Mouse (Mus musculus): Measurements from ENCODE around the gene March10. TPM values are rescaled to one million over a fixed set of nuclear protein-coding genes. Genes with fewer than 3 reads are reported as not detected.

The March10 gene
- polyA plus RNA-seq, 1 experiment from 2014 or later, result not detected

- Histone ChIP-seq H3K4me1 (ENCODE audit: control insufficient read depth, insufficient read depth, low read length) (peaks cover 9% of the 10 kb centered on the region; the same call in 1 of the 2 replicates), H3K9me3 (replicated peaks; ENCODE audit: control insufficient read depth, low read length) (no peaks in the 10 kb centered on the region), H3K4me2 (ENCODE audit: low read depth, low read length) (no peak overlapping the region), H3K36me3 (ENCODE audit: control insufficient read depth, insufficient read depth, low read length) (no peaks in the 10 kb centered on the region), H3K4me3 (replicated peaks; ENCODE audit: low read length) (no peak overlapping the region), H3K9ac (ENCODE audit: low read length) (no peak overlapping the region), H3K27ac (ENCODE audit: low read length) (no peak overlapping the region), H3K27me3 (ENCODE audit: control insufficient read depth, insufficient read depth, low read length) (no peaks in the 10 kb centered on the region)
- 61% methylated on average over 5 of the region's 5 CpGs for WGBS
- no peak for ATAC-seq (ENCODE audit: insufficient read depth, low FRiP score)
Observed at GRCm38 (mm10) chr11:105490971-105491370, 34.4 kb upstream of the March10 start.

GRCm38 (mm10) chr11:105485412-105485811 is 28.9 kb upstream of the March10 start:
- Histone ChIP-seq H3K9ac (ENCODE audit: low read length) (no peak overlapping the region), H3K4me2 (ENCODE audit: low read depth, low read length) (no peak overlapping the region), H3K9me3 (replicated peaks; ENCODE audit: control insufficient read depth, low read length) (no peaks in the 10 kb centered on the region), H3K4me1 (ENCODE audit: control insufficient read depth, insufficient read depth, low read length) (no peaks in the 10 kb centered on the region), H3K27ac (ENCODE audit: low read length) (no peak overlapping the region), H3K4me3 (replicated peaks; ENCODE audit: low read length) (no peak overlapping the region), H3K27me3 (ENCODE audit: control insufficient read depth, insufficient read depth, low read length) (no peaks in the 10 kb centered on the region), H3K36me3 (ENCODE audit: control insufficient read depth, insufficient read depth, low read length) (no peaks in the 10 kb centered on the region)
- ATAC-seq (ENCODE audit: insufficient read depth, low FRiP score), result no peak
- 75% methylated on average over 6 of the region's 6 CpGs for WGBS

- no peaks in the 10 kb centered on the region for H3K36me3 ChIP-seq (ENCODE audit: control insufficient read depth, insufficient read depth, low read length)
- no peak overlapping the region for H3K4me3 ChIP-seq (replicated peaks; ENCODE audit: low read length)
- H3K9me3 ChIP-seq (replicated peaks; ENCODE audit: control insufficient read depth, low read length), result no peaks in the 10 kb centered on the region
- no peak overlapping the region for H3K9ac ChIP-seq (ENCODE audit: low read length)
- H3K4me2 ChIP-seq (ENCODE audit: low read depth, low read length), result no peak overlapping the region
- no peak for ATAC-seq (ENCODE audit: insufficient read depth, low FRiP score)
- no peaks in the 10 kb centered on the region for H3K27me3 ChIP-seq (ENCODE audit: control insufficient read depth, insufficient read depth, low read length)
- WGBS, result 69% methylated on average over 6 of the region's 6 CpGs
- no peak overlapping the region for H3K27ac ChIP-seq (ENCODE audit: low read length)
- H3K4me1 ChIP-seq (ENCODE audit: control insufficient read depth, insufficient read depth, low read length), result no peaks in the 10 kb centered on the region
Observed at GRCm38 (mm10) chr11:105484993-105485392, 28.5 kb upstream of the March10 start.

GRCm38 (mm10) chr11:105482747-105483146 is 26.2 kb upstream of the March10 start:
- Histone ChIP-seq H3K9me3 (replicated peaks; ENCODE audit: control insufficient read depth, low read length) (no peaks in the 10 kb centered on the region), H3K9ac (ENCODE audit: low read length) (no peak overlapping the region), H3K4me2 (ENCODE audit: low read depth, low read length) (no peak overlapping the region), H3K36me3 (ENCODE audit: control insufficient read depth, insufficient read depth, low read length) (no peaks in the 10 kb centered on the region), H3K27me3 (ENCODE audit: control insufficient read depth, insufficient read depth, low read length) (no peaks in the 10 kb centered on the region), H3K4me1 (ENCODE audit: control insufficient read depth, insufficient read depth, low read length) (no peaks in the 10 kb centered on the region), H3K27ac (ENCODE audit: low read length) (no peak overlapping the region), H3K4me3 (replicated peaks; ENCODE audit: low read length) (no peak overlapping the region)
- 49% methylated on average over 2 of the region's 2 CpGs for WGBS
- no peak for ATAC-seq (ENCODE audit: insufficient read depth, low FRiP score)

- Histone ChIP-seq H3K4me1 (ENCODE audit: control insufficient read depth, insufficient read depth, low read length) (peaks cover under 1% of the 10 kb centered on the region; the same call in 1 of the 2 replicates), H3K9ac (ENCODE audit: low read length) (no peak overlapping the region), H3K27me3 (ENCODE audit: control insufficient read depth, insufficient read depth, low read length) (no peaks in the 10 kb centered on the region), H3K27ac (ENCODE audit: low read length) (no peak overlapping the region), H3K4me3 (replicated peaks; ENCODE audit: low read length) (no peak overlapping the region), H3K4me2 (ENCODE audit: low read depth, low read length) (no peak overlapping the region), H3K36me3 (ENCODE audit: control insufficient read depth, insufficient read depth, low read length) (no peaks in the 10 kb centered on the region), H3K9me3 (replicated peaks; ENCODE audit: control insufficient read depth, low read length) (no peaks in the 10 kb centered on the region)
- ATAC-seq (ENCODE audit: insufficient read depth, low FRiP score), result no peak
- 69% methylated on average over 2 of the region's 2 CpGs for WGBS
Observed at GRCm38 (mm10) chr11:105474746-105475145, 18.2 kb upstream of the March10 start.

GRCm38 (mm10) chr11:105474352-105474736 is 17.8 kb upstream of the March10 start:
- 47% methylated on average over 6 of the region's 6 CpGs for WGBS

GRCm38 (mm10) chr11:105473716-105474351 is 17.3 kb upstream of the March10 start:
- no peak overlapping the region for H3K4me2 ChIP-seq (ENCODE audit: low read depth, low read length)
- H3K27me3 ChIP-seq (ENCODE audit: control insufficient read depth, insufficient read depth, low read length), result no peaks in the 10 kb centered on the region
- H3K4me1 ChIP-seq (ENCODE audit: control insufficient read depth, insufficient read depth, low read length), result peaks cover 9% of the 10 kb centered on the region
- 36% methylated on average over 5 of the region's 5 CpGs for WGBS
- no peak for ATAC-seq (ENCODE audit: insufficient read depth, low FRiP score)
- H3K4me3 ChIP-seq (replicated peaks; ENCODE audit: low read length), result no peak overlapping the region
- H3K9me3 ChIP-seq (replicated peaks; ENCODE audit: control insufficient read depth, low read length), result no peaks in the 10 kb centered on the region
- H3K36me3 ChIP-seq (ENCODE audit: control insufficient read depth, insufficient read depth, low read length), result no peaks in the 10 kb centered on the region
- no peak overlapping the region for H3K9ac ChIP-seq (ENCODE audit: low read length)
- H3K27ac ChIP-seq (ENCODE audit: low read length), result no peak overlapping the region

More at GRCm38 (mm10) chr11:105474352-105474736, 17.8 kb upstream of the March10 start:
- Histone ChIP-seq H3K4me3 (replicated peaks; ENCODE audit: low read length) (no peak overlapping the region), H3K9ac (ENCODE audit: low read length) (no peak overlapping the region), H3K9me3 (replicated peaks; ENCODE audit: control insufficient read depth, low read length) (no peaks in the 10 kb centered on the region), H3K27ac (ENCODE audit: low read length) (no peak overlapping the region), H3K4me2 (ENCODE audit: low read depth, low read length) (no peak overlapping the region), H3K4me1 (ENCODE audit: control insufficient read depth, insufficient read depth, low read length) (peaks cover 4% of the 10 kb centered on the region; the same call in 1 of the 2 replicates), H3K27me3 (ENCODE audit: control insufficient read depth, insufficient read depth, low read length) (no peaks in the 10 kb centered on the region), H3K36me3 (ENCODE audit: control insufficient read depth, insufficient read depth, low read length) (no peaks in the 10 kb centered on the region)
- no peak for ATAC-seq (ENCODE audit: insufficient read depth, low FRiP score)

- Histone ChIP-seq H3K27me3 (ENCODE audit: control insufficient read depth, insufficient read depth, low read length) (no peaks in the 10 kb centered on the region), H3K9ac (ENCODE audit: low read length) (no peak overlapping the region), H3K4me3 (replicated peaks; ENCODE audit: low read length) (no peak overlapping the region), H3K4me2 (ENCODE audit: low read depth, low read length) (no peak overlapping the region), H3K36me3 (ENCODE audit: control insufficient read depth, insufficient read depth, low read length) (no peaks in the 10 kb centered on the region), H3K9me3 (replicated peaks; ENCODE audit: control insufficient read depth, low read length) (no peaks in the 10 kb centered on the region), H3K4me1 (ENCODE audit: control insufficient read depth, insufficient read depth, low read length) (peaks cover 14% of the 10 kb centered on the region), H3K27ac (ENCODE audit: low read length) (no peak overlapping the region)
- WGBS, result 63% methylated on average over 4 of the region's 4 CpGs
- no peak for ATAC-seq (ENCODE audit: insufficient read depth, low FRiP score)
Observed at GRCm38 (mm10) chr11:105472610-105473009, 16.1 kb upstream of the March10 start.

- no peaks in the 10 kb centered on the region for H3K27me3 ChIP-seq (ENCODE audit: control insufficient read depth, insufficient read depth, low read length)
- no peak overlapping the region for H3K27ac ChIP-seq (ENCODE audit: low read length)
- H3K4me1 ChIP-seq (ENCODE audit: control insufficient read depth, insufficient read depth, low read length), result peaks cover 20% of the 10 kb centered on the region
- no peak for ATAC-seq (ENCODE audit: insufficient read depth, low FRiP score)
- no peaks in the 10 kb centered on the region for H3K9me3 ChIP-seq (replicated peaks; ENCODE audit: control insufficient read depth, low read length)
- no peak overlapping the region for H3K4me3 ChIP-seq (replicated peaks; ENCODE audit: low read length)
- no peak overlapping the region for H3K4me2 ChIP-seq (ENCODE audit: low read depth, low read length)
- WGBS, result 88% methylated on average over 4 of the region's 4 CpGs
- H3K36me3 ChIP-seq (ENCODE audit: control insufficient read depth, insufficient read depth, low read length), result no peaks in the 10 kb centered on the region
- no peak overlapping the region for H3K9ac ChIP-seq (ENCODE audit: low read length)
Observed at GRCm38 (mm10) chr11:105470896-105471295, 14.4 kb upstream of the March10 start.
